Mouse (Mus musculus) CH12.LX (cell line): ENCODE results near the gene Ptgir.

Experiments
- MAFK ChIP-seq: IDR thresholded peaks from 2 replicates; pipeline ENCODE4 v1.6.1; 2011; ENCODE audit warnings: low read length, improper control_type of control experiment; ENCODE audit not compliant: insufficient replicate concordance
- MAX ChIP-seq: IDR thresholded peaks from 2 replicates; pipeline ENCODE4 v1.6.1; 2011; ENCODE audit warnings: low read length, improper control_type of control experiment
- NELFE ChIP-seq: IDR thresholded peaks from 2 replicates; pipeline ENCODE4 v1.6.1; 2011; ENCODE audit warnings: low read depth, low read length, improper control_type of control experiment
- SMC3 ChIP-seq: IDR thresholded peaks from 2 replicates; pipeline ENCODE4 v1.6.1; 2011; ENCODE audit warnings: low read depth, low read length, improper control_type of control experiment
- ZNF384 ChIP-seq: IDR thresholded peaks from 2 replicates; pipeline ENCODE4 v1.6.1; 2012; ENCODE audit warnings: low read depth, low read length, improper control_type of control experiment, inconsistent platforms

- TF ChIP-seq NELFE (no peak), MAX (no peak), ZNF384 (no peak), SMC3 (no peak), MAFK (no peak)
Measured at GRCm38 (mm10) chr7:16892352-16892730, 13.9 kb upstream of the Ptgir start.
